Mouse (Mus musculus) intestine, embryonic 16.5 days (tissue): Measurements from ENCODE around the gene Gm20388. TPM values are rescaled to one million over a fixed set of nuclear protein-coding genes. Genes with fewer than 3 reads are reported as not detected.
"Not testable (repeated sequence)": the region's sequence is repeated elsewhere in the genome, so short reads cannot be mapped to it uniquely, and the experiment has no call there.

Experiments used
- ATAC-seq: fragments of 200-750 bp; cut with Nextera tagmentation; 2 replicates; pipeline ENCODE4 v1.8.0; 2017; ENCODE audit warnings: moderate TSS enrichment, moderate library complexity
- H3K27ac ChIP-seq: fragments of 300-500 bp; sonication (generic); 2 replicates; pipeline ENCODE4 v1.5.1; 2014; ENCODE audit warnings: mild to moderate bottlenecking, low read length
- H3K27me3 ChIP-seq: fragments of 300-500 bp; sonication (generic); replicated peaks from 2 replicates; pipeline ENCODE4 v1.6.1; 2014; ENCODE audit warnings: low read length, control low read depth, mixed read lengths; ENCODE audit not compliant: control insufficient read depth, insufficient read depth
- H3K36me3 ChIP-seq: fragments of 300-500 bp; sonication (generic); 2 replicates; pipeline ENCODE4 v1.6.1; 2014; ENCODE audit warnings: low read length, control low read depth; ENCODE audit not compliant: control insufficient read depth, insufficient read depth
- H3K4me1 ChIP-seq: fragments of 300-500 bp; sonication (generic); 2 replicates; pipeline ENCODE4 v1.6.1; 2014; ENCODE audit warnings: low read length, control low read depth, mixed read lengths; ENCODE audit not compliant: control insufficient read depth, insufficient read depth
- H3K4me2 ChIP-seq: fragments of 300-500 bp; sonication (generic); 2 replicates; pipeline ENCODE4 v1.6.1; 2014; ENCODE audit warnings: low read depth, low read length, control low read depth
- H3K4me3 ChIP-seq: fragments of 300-500 bp; sonication (generic); 2 replicates; pipeline ENCODE4 v1.5.1; 2014; ENCODE audit warnings: mild to moderate bottlenecking, low read length
- H3K9ac ChIP-seq: fragments of 300-500 bp; sonication (generic); 2 replicates; pipeline ENCODE4 v1.6.1; 2014; ENCODE audit warnings: low read depth, low read length
- H3K9me3 ChIP-seq: fragments of 300-500 bp; sonication (generic); 2 replicates; pipeline ENCODE4 v1.6.1; 2016; ENCODE audit warnings: low read length, control low read depth; ENCODE audit not compliant: control insufficient read depth
- WGBS: fragments of 180-500 bp; shearing (Covaris S2); extraction: QIAGEN DNeasy Blood & Tissue Kit; methylation state at CpG from one replicate; pipeline ENCODE4 v1.1.7; 2014; 5-methylcytosine and 5-hydroxymethylcytosine counted together
- polyA plus RNA-seq: library from polyadenylated mRNA; unstranded; fragments of >200 nt; fragmentation: Nextera tagmentation; extraction: Ambion mirVana; gene quantifications from 2 replicates; pipeline ENCODE4 v1.2.1, GENCODE M21; 2015

Gm20388 gene
- polyA plus RNA-seq, 1 experiment from 2014 or later: 5.8 TPM

DNA sequence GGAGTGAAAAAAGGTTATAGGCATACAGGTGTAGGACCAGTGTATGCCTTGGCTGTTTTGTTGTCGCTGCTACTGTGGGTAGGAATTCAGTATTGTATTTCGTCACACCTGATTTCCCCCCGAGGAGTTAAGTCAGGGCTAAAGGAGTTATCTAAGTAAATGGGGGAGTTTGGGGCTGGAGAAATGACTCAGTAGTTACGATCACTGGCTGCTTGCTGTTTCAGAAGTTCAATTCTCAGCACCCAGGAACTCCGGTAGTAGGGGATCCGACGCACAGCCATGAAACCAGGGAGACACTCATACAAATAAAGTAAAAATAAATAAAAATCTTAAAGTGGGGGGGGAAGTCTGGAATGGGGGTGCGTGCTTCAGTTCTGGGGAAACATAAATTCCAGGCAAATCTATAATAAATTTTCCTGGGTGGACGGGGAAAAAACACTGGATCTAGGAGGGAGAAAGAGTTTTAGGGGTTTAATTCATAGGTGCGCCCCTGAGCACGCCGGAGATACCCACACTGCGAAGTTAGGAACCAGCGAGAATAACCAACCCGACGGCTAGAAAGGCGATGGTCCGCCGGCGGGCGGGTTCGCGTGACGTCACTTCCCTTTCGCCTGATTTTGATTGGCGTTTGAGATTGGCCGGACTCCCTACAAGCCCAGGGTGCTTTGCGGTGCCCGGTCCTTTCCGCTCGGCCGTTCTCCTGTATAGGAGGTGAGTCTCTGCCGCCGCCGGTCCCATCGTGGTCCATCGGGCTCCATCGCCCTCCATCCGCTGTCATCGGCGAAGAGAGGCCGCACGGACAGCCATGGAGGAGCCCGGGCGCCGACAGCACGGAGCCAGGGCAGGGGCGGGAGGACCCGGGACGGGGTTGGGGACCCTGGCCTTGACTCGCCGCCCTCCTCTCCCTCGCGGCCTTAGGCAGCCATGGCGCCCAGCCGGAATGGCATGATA lies 3191.4 kb downstream of the Gm20388 start, which contains the start of gene Rpl13:
Gene Rpl13 (plus strand): TSS at position 616 of the 951 bp plus-strand sequence.
- Histone ChIP-seq H3K4me3 (peak within 1 kb of the TSS; percentile 81), H3K9me3 (no peaks in the 10 kb centered on the region), H3K4me1 (peaks cover 14% of the 10 kb centered on the region), H3K9ac (peak within 1 kb of the TSS; percentile 95), H3K4me2 (peak within 1 kb of the TSS; percentile 79), H3K27me3 (no peaks in the 10 kb centered on the region), H3K27ac (peak within 1 kb of the TSS; percentile 91), H3K36me3 (peaks cover 12% of the 10 kb centered on the region)
- ATAC-seq: peak; percentile 97
- under 1% methylated on average over 53 of the region's 56 CpGs for WGBS

- peaks cover 12% of the 10 kb centered on the region for H3K36me3 ChIP-seq
- H3K27me3 ChIP-seq, H3K9me3 ChIP-seq: not testable (repeated sequence)
- H3K4me3 ChIP-seq: peak overlapping the region; percentile 81
- H3K27ac ChIP-seq: peak overlapping the region; percentile 91
- WGBS: under 1% methylated on average over 26 of the region's 26 CpGs
- peak overlapping the region; percentile 95 for H3K9ac ChIP-seq
- 0 out of 2 replicates have a peak, but pooled peaks have one; percentile 2 for ATAC-seq
- peak overlapping the region; percentile 79 for H3K4me2 ChIP-seq
- H3K4me1 ChIP-seq: peaks cover 14% of the 10 kb centered on the region
Measured at GRCm38 (mm10) chr8:123102855-123103254, 3192.2 kb downstream of the Gm20388 start.

- ATAC-seq: no peak
- Histone ChIP-seq H3K4me3 (peak overlapping the region; percentile 81), H3K9me3 (no peaks in the 10 kb centered on the region), H3K4me1 (peaks cover 14% of the 10 kb centered on the region), H3K4me2 (peak overlapping the region; percentile 79), H3K27me3 (no peaks in the 10 kb centered on the region), H3K36me3 (peaks cover 12% of the 10 kb centered on the region), H3K27ac (peak overlapping the region; percentile 91), H3K9ac (peak overlapping the region; percentile 95)
- 14% methylated on average over 14 of the region's 15 CpGs for WGBS
Measured at GRCm38 (mm10) chr8:123103285-123103684, 3192.6 kb downstream of the Gm20388 start.

DNA sequence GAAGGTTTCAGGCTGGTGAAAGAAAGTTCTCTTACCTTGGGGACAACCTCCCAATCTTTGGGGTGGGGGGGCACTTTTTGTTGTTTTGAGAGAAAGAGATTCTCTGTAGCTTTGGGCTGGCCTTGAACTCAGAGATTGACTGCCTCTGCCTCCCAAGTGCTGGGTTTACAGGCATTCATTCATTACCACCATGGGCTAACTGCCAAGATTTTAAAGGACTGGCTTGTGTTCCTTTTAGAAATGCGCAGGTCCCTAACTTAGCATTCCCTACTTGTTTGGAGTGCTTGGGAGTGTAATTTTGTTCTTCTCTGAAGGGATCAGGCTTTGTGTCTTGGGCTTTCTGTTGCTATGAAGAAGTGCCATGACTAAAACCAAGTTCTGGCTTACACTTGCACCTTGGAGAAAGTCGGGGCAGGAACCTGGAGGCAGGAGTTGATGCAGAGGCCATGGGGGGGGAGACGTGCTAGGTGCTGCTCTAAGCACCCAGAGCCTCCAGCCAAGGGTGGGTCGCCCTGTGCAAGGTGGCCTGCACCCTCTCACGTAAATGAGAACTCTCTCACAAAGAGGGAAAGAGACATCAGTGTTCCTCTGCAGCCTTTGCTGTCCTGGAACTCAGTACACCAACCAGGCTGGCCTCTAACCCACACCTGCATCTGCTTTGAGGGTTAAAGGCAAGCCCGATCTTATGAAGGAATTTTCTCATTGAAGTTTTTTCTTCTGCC lies 3193.6 kb downstream of the Gm20388 start:
- no peak for ATAC-seq
- peaks cover 14% of the 10 kb centered on the region for H3K4me1 ChIP-seq
- no peaks in the 10 kb centered on the region for H3K9me3 ChIP-seq
- no peak overlapping the region for H3K27ac ChIP-seq
- no peaks in the 10 kb centered on the region for H3K27me3 ChIP-seq
- H3K36me3 ChIP-seq: peaks cover 12% of the 10 kb centered on the region
- H3K4me3 ChIP-seq: peak overlapping the region; percentile 81
- peak overlapping the region; percentile 79 for H3K4me2 ChIP-seq
- H3K9ac ChIP-seq: peak overlapping the region; percentile 95
- 74% methylated on average over 6 of the region's 6 CpGs for WGBS

GRCm38 (mm10) chr8:123105553-123106326 lies 3195.1 kb downstream of the Gm20388 start:
- no peak for ATAC-seq

DNA sequence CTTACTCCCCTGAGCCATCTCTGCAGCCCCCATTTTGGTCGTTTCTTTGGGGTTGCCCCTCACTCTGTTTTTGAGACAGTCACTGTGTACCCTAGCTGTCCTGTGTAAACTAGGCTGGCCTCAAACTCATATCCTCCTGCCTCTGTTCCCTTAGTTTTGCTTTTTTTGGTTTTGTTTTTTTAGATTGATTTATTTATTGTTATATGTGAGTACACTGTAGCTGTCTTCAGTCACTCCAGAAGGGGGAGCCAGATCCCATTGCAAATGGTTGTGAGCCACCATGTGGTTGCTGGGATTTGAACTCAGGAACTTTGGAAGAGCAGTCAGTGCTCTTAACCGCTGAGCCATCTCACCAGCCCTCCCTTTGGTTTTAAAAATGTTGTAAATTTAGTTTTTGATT lies 3195.9 kb downstream of the Gm20388 start:
- H3K9ac ChIP-seq: no peak overlapping the region
- 55% methylated on average over 2 of the region's 2 CpGs for WGBS

More at GRCm38 (mm10) chr8:123105553-123106326, 3195.1 kb downstream of the Gm20388 start:
- Histone ChIP-seq H3K4me1 (peaks cover 14% of the 10 kb centered on the region), H3K27ac (no peak overlapping the region), H3K4me2 (no peak overlapping the region), H3K27me3 (no peaks in the 10 kb centered on the region), H3K4me3 (no peak overlapping the region), H3K9me3 (no peaks in the 10 kb centered on the region), H3K9ac (no peak overlapping the region), H3K36me3 (peaks cover 12% of the 10 kb centered on the region)
- 70% methylated on average over 5 of the region's 5 CpGs for WGBS

DNA sequence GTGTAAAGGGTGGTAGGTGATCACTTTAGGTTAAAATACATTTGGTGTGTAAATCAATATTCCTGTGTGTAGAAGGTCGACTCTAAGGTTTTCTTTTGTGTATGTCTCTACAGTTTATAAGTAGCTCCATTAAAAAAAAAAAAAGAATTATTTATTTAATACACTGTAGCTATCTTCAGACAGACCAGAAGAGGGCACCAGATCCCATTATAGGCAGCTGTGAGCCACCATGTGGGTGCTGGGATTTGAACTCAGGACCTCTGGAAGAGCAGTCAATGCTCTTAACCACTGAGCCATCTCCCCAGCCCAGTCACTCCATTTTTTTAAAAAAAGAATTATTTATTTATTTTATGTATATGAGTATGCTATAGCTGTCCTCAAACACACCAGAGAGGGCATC lies 3197.4 kb downstream of the Gm20388 start:
- peaks cover 14% of the 10 kb centered on the region for H3K4me1 ChIP-seq
- WGBS: 67% methylated on average over 1 of the region's 1 CpGs
- no peaks in the 10 kb centered on the region for H3K9me3 ChIP-seq
- peaks cover 12% of the 10 kb centered on the region for H3K36me3 ChIP-seq
- no peak overlapping the region for H3K4me2 ChIP-seq
- no peak overlapping the region for H3K9ac ChIP-seq
- no peak overlapping the region for H3K27ac ChIP-seq
- no peak overlapping the region for H3K4me3 ChIP-seq
- H3K27me3 ChIP-seq: no peaks in the 10 kb centered on the region
- ATAC-seq: no peak

More for the DNA sequence above, 3195.9 kb downstream of the Gm20388 start:
- H3K4me3 ChIP-seq: no peak overlapping the region
- no peak for ATAC-seq
- H3K4me2 ChIP-seq: no peak overlapping the region
- H3K27ac ChIP-seq: no peak overlapping the region
- no peaks in the 10 kb centered on the region for H3K27me3 ChIP-seq
- peaks cover 12% of the 10 kb centered on the region for H3K36me3 ChIP-seq
- peaks cover 14% of the 10 kb centered on the region for H3K4me1 ChIP-seq
- H3K9me3 ChIP-seq: no peaks in the 10 kb centered on the region

GRCm38 (mm10) chr8:123108953-123109352 lies 3198.3 kb downstream of the Gm20388 start:
- Histone ChIP-seq H3K9ac (no peak overlapping the region), H3K9me3 (no peaks in the 10 kb centered on the region), H3K27me3 (no peaks in the 10 kb centered on the region), H3K36me3 (peaks cover 10% of the 10 kb centered on the region), H3K4me1 (peaks cover 6% of the 10 kb centered on the region), H3K4me2 (no peak overlapping the region), H3K27ac (no peak overlapping the region), H3K4me3 (no peak overlapping the region)
- no peak for ATAC-seq
- WGBS: 82% methylated on average over 5 of the region's 5 CpGs
